Mouse (Mus musculus) thymus, adult 18-20 months (tissue): Measurements from ENCODE around the gene Gm49358.

Experiments used
- DNase-seq, 2 experiments: peaks; one replicate each; pipeline ENCODE4 v3.0.0; 2022; ENCODE audit warnings: mixed read lengths in 2 of 2

The Gm49358 gene

DNA sequence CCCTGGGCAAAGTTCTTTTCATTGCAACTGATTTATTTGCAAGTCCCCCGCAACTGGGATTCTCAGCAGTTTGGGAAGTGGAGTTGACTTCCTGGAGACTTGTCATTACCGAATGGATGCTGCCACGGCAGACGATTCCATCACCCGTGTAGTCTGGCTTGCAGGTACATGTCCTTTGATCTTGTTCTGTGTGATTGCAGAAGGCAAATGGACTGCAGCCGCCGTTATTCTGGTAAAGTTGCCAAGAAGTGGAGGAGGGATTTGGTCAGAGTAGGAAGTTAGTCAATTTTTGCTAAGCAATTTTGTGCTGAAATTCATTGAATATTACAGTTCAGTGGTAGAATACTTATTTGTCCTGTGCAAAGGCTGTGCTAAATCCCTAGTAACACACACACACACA is 114.9 kb downstream of the Gm49358 start:
- DNase-seq: no peak

DNA sequence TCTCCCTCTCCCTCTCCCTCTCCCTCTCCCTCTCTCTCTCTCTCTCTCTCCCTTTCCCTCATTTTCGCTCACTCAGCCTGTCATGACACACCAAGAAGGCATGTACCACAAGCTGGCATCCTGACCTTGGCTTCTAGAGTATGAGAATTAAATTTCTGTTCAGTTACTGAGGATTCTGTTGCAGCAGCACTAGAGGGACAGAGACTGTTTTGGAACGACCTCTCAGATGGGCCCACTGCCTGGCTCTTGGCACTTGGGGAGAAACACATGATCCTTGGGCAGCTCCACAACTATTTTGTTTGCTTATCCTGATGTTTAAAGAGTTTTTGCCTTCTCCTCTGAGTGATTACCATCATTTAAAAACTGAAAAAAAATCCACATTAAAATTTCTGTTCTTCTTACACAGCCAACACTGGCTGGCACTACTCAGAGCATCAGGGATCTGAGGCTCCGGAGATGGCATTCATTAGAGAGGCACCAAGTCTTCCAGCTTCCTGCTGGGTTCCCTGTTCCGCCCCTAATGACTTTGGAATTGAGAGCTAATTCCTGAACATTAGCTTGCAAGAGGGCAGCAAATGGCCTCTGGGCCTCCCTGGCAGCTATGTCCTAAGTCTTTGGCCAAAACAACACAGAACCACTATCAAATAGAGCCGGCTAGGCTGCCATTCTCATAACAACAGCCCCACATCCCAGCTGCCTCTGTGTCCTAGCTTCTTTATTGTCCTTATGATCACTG is 116.5 kb downstream of the Gm49358 start:
- DNase-seq: no peak

DNA sequence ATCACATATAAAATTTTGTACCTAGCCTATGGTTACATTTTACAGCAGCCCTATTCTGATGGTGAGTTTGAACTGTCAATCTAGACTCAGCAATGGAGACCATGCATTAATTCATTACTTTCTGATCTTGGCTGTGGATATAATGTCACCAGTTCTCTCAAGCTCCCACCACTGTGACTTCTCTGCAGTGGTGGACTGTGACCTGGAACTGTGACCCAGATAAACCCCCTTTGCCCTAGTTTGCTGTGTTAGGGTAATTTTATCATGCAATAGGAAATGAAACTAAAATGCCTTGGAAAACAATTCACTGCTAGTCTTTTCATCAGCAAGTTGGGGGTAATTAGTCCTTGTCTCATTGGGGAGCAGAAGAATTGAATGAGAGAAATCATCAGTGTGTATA is 117.7 kb downstream of the Gm49358 start:
- no peak for DNase-seq
